Mouse (Mus musculus): ENCODE data around the gene Slc12a9. TPM values are rescaled to one million over a fixed set of nuclear protein-coding genes. Genes with fewer than 3 reads are reported as not detected.

Slc12a9 gene
- polyA plus RNA-seq, 1 experiment from 2014 or later: 18.6 TPM

DNA sequence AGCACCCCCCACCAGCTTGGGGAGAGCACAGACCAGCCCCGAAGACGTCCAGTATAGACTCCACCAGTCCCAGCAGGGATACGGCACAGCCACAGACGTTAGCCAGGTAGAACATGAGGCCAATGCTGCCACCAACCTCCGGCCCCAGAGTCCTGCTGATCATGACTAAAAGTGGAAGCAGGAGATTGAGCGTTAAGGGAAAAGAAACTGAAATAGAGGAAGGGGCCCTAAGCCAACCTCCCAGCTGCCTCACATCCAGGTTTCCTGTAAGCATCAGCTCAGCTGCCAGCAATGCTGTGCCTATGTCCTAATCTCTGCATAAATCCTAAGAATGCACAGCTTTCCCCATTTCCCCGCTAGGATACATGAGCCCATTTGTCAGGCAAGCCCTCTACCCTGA lies 2.5 kb downstream of the Slc12a9 start:
- no peak overlapping the region for H3K9ac ChIP-seq (replicated peaks; ENCODE audit: low read length)
- 93% methylated on average over 7 of the region's 7 CpGs for WGBS

DNA sequence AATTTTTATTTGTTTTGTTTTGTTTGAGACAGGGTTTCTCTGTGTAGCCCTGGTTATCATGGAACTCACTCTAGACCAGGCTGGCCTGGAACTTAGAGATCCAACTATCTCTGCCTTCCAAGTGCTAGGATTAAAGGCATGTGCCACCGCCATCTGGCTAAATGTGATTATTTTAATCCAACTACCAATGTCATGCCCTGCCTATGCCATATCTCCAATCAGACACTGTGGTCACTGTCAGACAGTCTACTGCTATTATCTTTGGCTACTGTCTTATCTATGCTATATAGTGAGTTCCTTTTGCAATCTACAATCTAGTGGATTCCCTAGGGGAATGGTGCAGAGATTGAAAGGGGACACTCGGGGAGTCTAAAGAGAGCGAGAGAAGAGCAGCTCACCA lies 12.4 kb downstream of the Slc12a9 start:
- Histone ChIP-seq H3K4me2 (ENCODE audit: low read length) (no peak overlapping the region), H3K4me1 (ENCODE audit: control insufficient read depth, insufficient read depth, low read length) (no peaks in the 10 kb centered on the region), H3K9me3 (ENCODE audit: control insufficient read depth, low read length) (no peaks in the 10 kb centered on the region), H3K36me3 (ENCODE audit: control insufficient read depth, insufficient read depth, low read length) (peaks cover 68% of the 10 kb centered on the region), H3K27ac (replicated peaks; ENCODE audit: low read depth, low read length) (no peak overlapping the region), H3K27me3 (ENCODE audit: control insufficient read depth, insufficient read depth, low read length) (no peaks in the 10 kb centered on the region), H3K4me3 (replicated peaks; ENCODE audit: low read depth, low read length) (no peak overlapping the region), H3K9ac (replicated peaks; ENCODE audit: low read length) (no peak overlapping the region)
- 83% methylated on average over 3 of the region's 3 CpGs for WGBS
- ATAC-seq (ENCODE audit: low FRiP score, low TSS enrichment) (no peak), DNase-seq (no peak)

More for the DNA sequence above, 2.5 kb downstream of the Slc12a9 start:
- Histone ChIP-seq H3K9me3 (ENCODE audit: control insufficient read depth, low read length) (no peaks in the 10 kb centered on the region), H3K4me3 (replicated peaks; ENCODE audit: low read depth, low read length) (no peak overlapping the region), H3K27ac (replicated peaks; ENCODE audit: low read depth, low read length) (no peak overlapping the region), H3K4me1 (ENCODE audit: control insufficient read depth, insufficient read depth, low read length) (peaks cover 8% of the 10 kb centered on the region; the same call in 1 of the 2 replicates), H3K36me3 (ENCODE audit: control insufficient read depth, insufficient read depth, low read length) (peaks cover 19% of the 10 kb centered on the region), H3K27me3 (ENCODE audit: control insufficient read depth, insufficient read depth, low read length) (no peaks in the 10 kb centered on the region), H3K4me2 (ENCODE audit: low read length) (no peak overlapping the region)
- ATAC-seq (ENCODE audit: low FRiP score, low TSS enrichment): no peak
- no peak for DNase-seq

- WGBS: 100% methylated on average over 1 of the region's 1 CpGs
- Histone ChIP-seq H3K9ac (replicated peaks; ENCODE audit: low read length) (no peak overlapping the region), H3K4me3 (replicated peaks; ENCODE audit: low read depth, low read length) (no peak overlapping the region), H3K4me2 (ENCODE audit: low read length) (no peak overlapping the region), H3K27me3 (ENCODE audit: control insufficient read depth, insufficient read depth, low read length) (no peaks in the 10 kb centered on the region), H3K27ac (replicated peaks; ENCODE audit: low read depth, low read length) (no peak overlapping the region), H3K9me3 (ENCODE audit: control insufficient read depth, low read length) (no peaks in the 10 kb centered on the region), H3K4me1 (ENCODE audit: control insufficient read depth, insufficient read depth, low read length) (peaks cover 12% of the 10 kb centered on the region), H3K36me3 (ENCODE audit: control insufficient read depth, insufficient read depth, low read length) (peaks cover 57% of the 10 kb centered on the region)
- ATAC-seq (ENCODE audit: low FRiP score, low TSS enrichment) (no peak), DNase-seq (no peak)
Measured at GRCm38 (mm10) chr5:137318570-137318969, 14.8 kb downstream of the Slc12a9 start.

GRCm38 (mm10) chr5:137317361-137317760 lies 16.0 kb downstream of the Slc12a9 start:
- WGBS: 88% methylated on average over 8 of the region's 8 CpGs
- no peak overlapping the region for H3K4me2 ChIP-seq (ENCODE audit: low read length)
- no peaks in the 10 kb centered on the region for H3K9me3 ChIP-seq (ENCODE audit: control insufficient read depth, low read length)
- ATAC-seq (ENCODE audit: low FRiP score, low TSS enrichment): no peak
- no peaks in the 10 kb centered on the region for H3K27me3 ChIP-seq (ENCODE audit: control insufficient read depth, insufficient read depth, low read length)
- no peak overlapping the region for H3K4me3 ChIP-seq (replicated peaks; ENCODE audit: low read depth, low read length)
- H3K9ac ChIP-seq (replicated peaks; ENCODE audit: low read length): no peak overlapping the region
- H3K27ac ChIP-seq (replicated peaks; ENCODE audit: low read depth, low read length): no peak overlapping the region
- peaks cover 12% of the 10 kb centered on the region for H3K4me1 ChIP-seq (ENCODE audit: control insufficient read depth, insufficient read depth, low read length)
- peaks cover 48% of the 10 kb centered on the region for H3K36me3 ChIP-seq (ENCODE audit: control insufficient read depth, insufficient read depth, low read length)
- DNase-seq: no peak

GRCm38 (mm10) chr5:137315084-137315903 lies 18.1 kb downstream of the Slc12a9 start:
- 0 out of 2 replicates have a peak overlapping the region, but pooled peaks have one; percentile 49 for H3K27ac ChIP-seq (replicated peaks; ENCODE audit: low read depth, low read length)
- H3K4me1 ChIP-seq (ENCODE audit: control insufficient read depth, insufficient read depth, low read length): peaks cover 12% of the 10 kb centered on the region
- no peaks in the 10 kb centered on the region for H3K27me3 ChIP-seq (ENCODE audit: control insufficient read depth, insufficient read depth, low read length)
- H3K9ac ChIP-seq (replicated peaks; ENCODE audit: low read length): peak overlapping the region; percentile 54; the same call in 1 of the 2 replicates
- peaks cover 35% of the 10 kb centered on the region for H3K36me3 ChIP-seq (ENCODE audit: control insufficient read depth, insufficient read depth, low read length)
- no peak for DNase-seq
- WGBS: 34% methylated on average over 30 of the region's 30 CpGs
- H3K4me2 ChIP-seq (ENCODE audit: low read length): no peak overlapping the region
- H3K9me3 ChIP-seq (ENCODE audit: control insufficient read depth, low read length): no peaks in the 10 kb centered on the region
- H3K4me3 ChIP-seq (replicated peaks; ENCODE audit: low read depth, low read length): no peak overlapping the region
- ATAC-seq (ENCODE audit: low FRiP score, low TSS enrichment): 0 out of 2 replicates have a peak, but pooled peaks have one; percentile 16

GRCm38 (mm10) chr5:137314193-137315083 lies 19.0 kb downstream of the Slc12a9 start, which contains the start of gene Trip6:
Gene Trip6, minus strand, starts transcription at chr5:137314404.
- peak within 1 kb of the TSS; percentile 49; the same call in 1 of the 2 replicates for H3K27ac ChIP-seq (replicated peaks; ENCODE audit: low read depth, low read length)
- peak within 1 kb of the TSS; percentile 58 for H3K4me2 ChIP-seq (ENCODE audit: low read length)
- DNase-seq (peak; percentile 86), ATAC-seq (ENCODE audit: low FRiP score, low TSS enrichment) (peak; percentile 84)
- H3K4me3 ChIP-seq (replicated peaks; ENCODE audit: low read depth, low read length): peak within 1 kb of the TSS; percentile 33
- peak within 1 kb of the TSS; percentile 54 for H3K9ac ChIP-seq (replicated peaks; ENCODE audit: low read length)
- no peaks in the 10 kb centered on the region for H3K27me3 ChIP-seq (ENCODE audit: control insufficient read depth, insufficient read depth, low read length)
- peaks cover 12% of the 10 kb centered on the region for H3K4me1 ChIP-seq (ENCODE audit: control insufficient read depth, insufficient read depth, low read length)
- H3K36me3 ChIP-seq (ENCODE audit: control insufficient read depth, insufficient read depth, low read length): peaks cover 35% of the 10 kb centered on the region
- no peaks in the 10 kb centered on the region for H3K9me3 ChIP-seq (ENCODE audit: control insufficient read depth, low read length)
- WGBS: 12% methylated on average over 30 of the region's 30 CpGs

GRCm38 (mm10) chr5:137313466-137314192 lies 19.8 kb downstream of the Slc12a9 start:
- no peaks in the 10 kb centered on the region for H3K9me3 ChIP-seq (ENCODE audit: control insufficient read depth, low read length)
- H3K27me3 ChIP-seq (ENCODE audit: control insufficient read depth, insufficient read depth, low read length): no peaks in the 10 kb centered on the region
- 0 out of 2 replicates have a peak overlapping the region, but pooled peaks have one; percentile 5 for H3K27ac ChIP-seq (replicated peaks; ENCODE audit: low read depth, low read length)
- ATAC-seq (ENCODE audit: low FRiP score, low TSS enrichment) (peak; percentile 52), DNase-seq (no peak)
- H3K4me1 ChIP-seq (ENCODE audit: control insufficient read depth, insufficient read depth, low read length): peaks cover 12% of the 10 kb centered on the region
- H3K4me3 ChIP-seq (replicated peaks; ENCODE audit: low read depth, low read length): peak overlapping the region; percentile 33
- H3K9ac ChIP-seq (replicated peaks; ENCODE audit: low read length): peak overlapping the region; percentile 54; the same call in 1 of the 2 replicates
- H3K4me2 ChIP-seq (ENCODE audit: low read length): peak overlapping the region; percentile 58
- H3K36me3 ChIP-seq (ENCODE audit: control insufficient read depth, insufficient read depth, low read length): peaks cover 31% of the 10 kb centered on the region
- 3% methylated on average over 22 of the region's 22 CpGs for WGBS

- Histone ChIP-seq H3K36me3 (ENCODE audit: control insufficient read depth, insufficient read depth, low read length) (peaks cover 24% of the 10 kb centered on the region; the same call in 1 of the 2 replicates), H3K9ac (replicated peaks; ENCODE audit: low read length) (peak overlapping the region; percentile 98; the same call in 1 of the 2 replicates), H3K27ac (replicated peaks; ENCODE audit: low read depth, low read length) (peak overlapping the region; percentile 97), H3K4me2 (ENCODE audit: low read length) (peak overlapping the region; percentile 89), H3K27me3 (ENCODE audit: control insufficient read depth, insufficient read depth, low read length) (no peaks in the 10 kb centered on the region), H3K9me3 (ENCODE audit: control insufficient read depth, low read length) (no peaks in the 10 kb centered on the region), H3K4me1 (ENCODE audit: control insufficient read depth, insufficient read depth, low read length) (peaks cover 20% of the 10 kb centered on the region), H3K4me3 (replicated peaks; ENCODE audit: low read depth, low read length) (peak overlapping the region; percentile 89; the same call in 1 of the 2 replicates)
- DNase-seq: no peak
- no peak for ATAC-seq (ENCODE audit: low FRiP score, low TSS enrichment)
- WGBS: 94% methylated on average over 4 of the region's 4 CpGs
Measured at GRCm38 (mm10) chr5:137308356-137308755, 25.0 kb downstream of the Slc12a9 start.
